Mouse (Mus musculus) spleen, adult 10 weeks (tissue): ENCODE measurements around the gene Abcc2. TPM values are rescaled to one million over a fixed set of nuclear protein-coding genes. Genes with fewer than 3 reads are reported as not detected.

Experiments
- polyA plus RNA-seq: library from polyadenylated mRNA; stranded (reverse); fragments of 350-450 nt; fragmentation: Illumina TruSeq; extraction: RNeasy Lipid Tissue Mini Kit (QIAGEN cat#74804); gene quantifications from one replicate; pipeline ENCODE4 v1.2.3, GENCODE M21; 2015; ENCODE audit warnings: low replicate concordance; ENCODE audit not compliant: insufficient read depth

The Abcc2 gene
- 0.06 TPM for polyA plus RNA-seq

DNA sequence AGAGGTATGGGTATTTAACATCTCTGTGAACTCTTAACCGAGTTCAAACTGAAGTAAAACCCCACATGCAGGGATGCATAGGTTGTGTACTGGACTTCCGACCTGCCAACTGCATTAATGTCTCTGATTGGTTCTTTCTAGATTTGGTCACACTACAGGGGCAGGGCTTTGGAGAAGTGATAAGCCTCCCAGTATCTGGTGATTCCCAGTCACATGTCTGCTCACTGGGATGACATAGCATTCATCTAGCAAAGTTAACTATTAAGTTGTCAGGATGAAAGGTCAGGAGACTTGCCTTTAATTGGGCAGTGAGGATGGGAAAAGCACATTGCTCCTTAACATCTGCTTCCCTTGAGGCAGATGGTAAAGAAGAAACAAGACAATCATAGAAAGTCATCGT is at the start of gene Abcc2:
Abcc2 (plus strand) TSS at position 213 of the 400 bp plus-strand sequence.

DNA sequence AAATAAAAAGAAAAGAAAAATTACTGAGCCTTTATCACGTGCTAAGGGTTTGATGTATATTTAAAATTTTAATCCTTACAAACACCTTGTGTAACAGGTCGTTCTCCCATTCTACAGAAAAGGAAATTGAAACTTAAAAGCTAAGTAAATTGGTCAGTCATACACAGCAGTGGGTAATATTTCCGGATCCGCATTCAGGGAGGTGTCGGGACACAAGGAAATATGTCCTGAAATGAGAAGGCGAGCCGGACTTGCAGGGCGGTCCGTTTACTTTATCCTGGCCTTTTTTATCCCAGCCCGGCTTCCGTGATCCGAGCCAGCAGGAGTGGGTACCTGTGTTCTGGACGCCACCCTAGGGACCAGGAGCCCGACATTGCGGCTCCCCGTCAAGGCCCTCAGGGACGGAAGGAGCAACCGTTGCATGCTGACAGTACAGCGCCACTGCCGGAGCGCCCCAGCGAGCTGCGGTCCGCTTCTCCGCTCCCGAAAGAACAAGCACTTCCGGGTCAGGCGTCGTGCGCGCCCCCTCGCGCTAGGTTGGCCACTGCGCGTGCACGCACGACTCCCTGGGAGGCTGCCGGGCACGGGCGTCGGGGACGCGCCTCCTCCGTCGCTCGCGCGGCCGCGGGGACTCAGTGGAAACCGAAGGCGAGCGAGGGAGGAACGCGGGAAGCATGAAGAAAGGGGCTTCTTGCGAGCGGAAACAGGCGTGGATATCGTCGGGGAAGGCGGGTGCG is 29.3 kb upstream of the Abcc2 start, which contains the start of the genes Cutc and Cox15:
Cutc (plus strand) TSS at position 508 of the 737 bp plus-strand sequence.
Cox15 (minus strand) TSS at position 512 of the 737 bp plus-strand sequence.

Other genes starting within 250 kb of the Abcc2 start
- gene Nkx2-3, start 169.9 kb upstream of the Abcc2 start, polyA plus RNA-seq, result 8.4 TPM
- 34.8 TPM for gene Slc25a28, start 107.3 kb upstream of the Abcc2 start, polyA plus RNA-seq
- gene Entpd7, start 92.5 kb upstream of the Abcc2 start, polyA plus RNA-seq, result 4.7 TPM
- 27.6 TPM for gene Cutc, start 29.2 kb upstream of the Abcc2 start, polyA plus RNA-seq
- gene Cox15, start 29.2 kb upstream of the Abcc2 start, polyA plus RNA-seq, result 14.5 TPM
- gene Dnmbp, start 158.0 kb downstream of the Abcc2 start, polyA plus RNA-seq, result 8.8 TPM
- not detected for gene Cpn1, start 204.4 kb downstream of the Abcc2 start, polyA plus RNA-seq
- gene Cyp2c23, start 247.0 kb downstream of the Abcc2 start, polyA plus RNA-seq, result not detected